Mouse (Mus musculus): Measurements from ENCODE around the gene Sh3kbp1. TPM values are rescaled to one million over a fixed set of nuclear protein-coding genes. Genes with fewer than 3 reads are reported as not detected.

The Sh3kbp1 gene
- polyA plus RNA-seq, 2 experiments, result 4.0 to 9.9 TPM

- H3K9me3 ChIP-seq (ENCODE audit: control insufficient read depth, low read length), result no peaks in the 10 kb centered on the region
- H3K9ac ChIP-seq (replicated peaks), result no peak overlapping the region
- H3K4me2 ChIP-seq (ENCODE audit: low read depth), result peak overlapping the region; percentile 85; the same call in 1 of the 2 replicates
- no peak overlapping the region for H3K27ac ChIP-seq
- TF ChIP-seq CTCF (IDR thresholded peaks at IDR 0.05; ENCODE audit: low read depth), result no peak
- no peak for TF ChIP-seq EP300 (IDR thresholded peaks at IDR 0.05; ENCODE audit: low read depth)
- no peak for ATAC-seq (ENCODE audit: insufficient read depth)
- DNase-seq (ENCODE audit: low read depth in 3 of 3, low spot score in 3 of 3), result no peak
- no peaks in the 10 kb centered on the region for H3K36me3 ChIP-seq (replicated peaks; ENCODE audit: control insufficient read depth, insufficient read depth, low read depth)
- no peaks in the 10 kb centered on the region for H3K27me3 ChIP-seq (ENCODE audit: control insufficient read depth, insufficient read depth, low read length)
- H3K4me3 ChIP-seq (ENCODE audit: insufficient read depth in 1 of 2, low read depth in 2 of 2, low read length in 2 of 2), result no peak overlapping the region
- WGBS (ENCODE audit: insufficient replicate concordance), result 28% methylated on average over 2 of the region's 2 CpGs
- H3K4me1 ChIP-seq (replicated peaks; ENCODE audit: control insufficient read depth in 2 of 2, insufficient read depth in 2 of 2, low read length in 1 of 2), result peaks cover 0 to 4% of the 10 kb centered on the region in 2 experiments; a peak in 2 of 4 replicates
Observed at GRCm38 (mm10) chrX:159629203-159629602, 2.1 kb downstream of the Sh3kbp1 start.

GRCm38 (mm10) chrX:159638500-159639227, 11.6 kb downstream of the Sh3kbp1 start:
- no peaks in the 10 kb centered on the region for H3K36me3 ChIP-seq (replicated peaks; ENCODE audit: control insufficient read depth, insufficient read depth, low read depth)
- H3K9me3 ChIP-seq (ENCODE audit: control insufficient read depth, low read length), result no peaks in the 10 kb centered on the region
- DNase-seq (ENCODE audit: low read depth in 3 of 3, low spot score in 3 of 3) (no peak), ATAC-seq (ENCODE audit: insufficient read depth) (0 out of 2 replicates have a peak, but pooled peaks have one; percentile 41)
- H3K9ac ChIP-seq (replicated peaks), result no peak overlapping the region
- no peak overlapping the region for H3K27ac ChIP-seq
- WGBS (ENCODE audit: insufficient replicate concordance), result 30% methylated on average over 3 of the region's 4 CpGs
- peaks cover 2 to 10% of the 10 kb centered on the region in 2 experiments; a peak in 1 of 4 replicates for H3K4me1 ChIP-seq (replicated peaks; ENCODE audit: control insufficient read depth in 2 of 2, insufficient read depth in 2 of 2, low read length in 1 of 2)
- TF ChIP-seq CTCF (IDR thresholded peaks at IDR 0.05; ENCODE audit: low read depth), result no peak
- TF ChIP-seq EP300 (IDR thresholded peaks at IDR 0.05; ENCODE audit: low read depth), result no peak
- no peak overlapping the region for H3K4me3 ChIP-seq (ENCODE audit: insufficient read depth in 1 of 2, low read depth in 2 of 2, low read length in 2 of 2)
- no peaks in the 10 kb centered on the region for H3K27me3 ChIP-seq (ENCODE audit: control insufficient read depth, insufficient read depth, low read length)
- H3K4me2 ChIP-seq (ENCODE audit: low read depth), result no peak overlapping the region

GRCm38 (mm10) chrX:159639991-159640390, 12.9 kb downstream of the Sh3kbp1 start:
- H3K27me3 ChIP-seq (ENCODE audit: control insufficient read depth, insufficient read depth, low read length), result no peaks in the 10 kb centered on the region
- peak; percentile 28; the same call in 1 of the 2 replicates for ATAC-seq (ENCODE audit: insufficient read depth)
- no peaks in the 10 kb centered on the region for H3K36me3 ChIP-seq (replicated peaks; ENCODE audit: control insufficient read depth, insufficient read depth, low read depth)
- no peak overlapping the region for H3K4me2 ChIP-seq (ENCODE audit: low read depth)
- DNase-seq (ENCODE audit: low read depth in 3 of 3, low spot score in 3 of 3), result no peak
- no peak overlapping the region for H3K27ac ChIP-seq
- no peaks in the 10 kb centered on the region for H3K9me3 ChIP-seq (ENCODE audit: control insufficient read depth, low read length)
- TF ChIP-seq EP300 (IDR thresholded peaks at IDR 0.05; ENCODE audit: low read depth), result no peak
- no peak for TF ChIP-seq CTCF (IDR thresholded peaks at IDR 0.05; ENCODE audit: low read depth)
- peaks cover 2 to 10% of the 10 kb centered on the region in 2 experiments; a peak in 1 of 4 replicates for H3K4me1 ChIP-seq (replicated peaks; ENCODE audit: control insufficient read depth in 2 of 2, insufficient read depth in 2 of 2, low read length in 1 of 2)
- no peak overlapping the region for H3K9ac ChIP-seq (replicated peaks)
- WGBS (ENCODE audit: insufficient replicate concordance), result 27% methylated on average over 4 of the region's 4 CpGs
- H3K4me3 ChIP-seq (ENCODE audit: insufficient read depth in 1 of 2, low read depth in 2 of 2, low read length in 2 of 2), result no peak overlapping the region

GRCm38 (mm10) chrX:159645314-159645713, 18.2 kb downstream of the Sh3kbp1 start:
- H3K9ac ChIP-seq (replicated peaks), result no peak overlapping the region
- peaks cover 0 to 2% of the 10 kb centered on the region in 2 experiments; a peak in 2 of 4 replicates for H3K4me1 ChIP-seq (replicated peaks; ENCODE audit: control insufficient read depth in 2 of 2, insufficient read depth in 2 of 2, low read length in 1 of 2)
- no peaks in the 10 kb centered on the region for H3K9me3 ChIP-seq (ENCODE audit: control insufficient read depth, low read length)
- H3K4me3 ChIP-seq (ENCODE audit: insufficient read depth in 1 of 2, low read depth in 2 of 2, low read length in 2 of 2), result no peak overlapping the region
- 34% methylated on average over 3 of the region's 3 CpGs for WGBS (ENCODE audit: insufficient replicate concordance)
- no peak overlapping the region for H3K4me2 ChIP-seq (ENCODE audit: low read depth)
- no peaks in the 10 kb centered on the region for H3K27me3 ChIP-seq (ENCODE audit: control insufficient read depth, insufficient read depth, low read length)
- no peak for DNase-seq (ENCODE audit: low read depth in 3 of 3, low spot score in 3 of 3)
- no peak for TF ChIP-seq EP300 (IDR thresholded peaks at IDR 0.05; ENCODE audit: low read depth)
- TF ChIP-seq CTCF (IDR thresholded peaks at IDR 0.05; ENCODE audit: low read depth), result no peak
- ATAC-seq (ENCODE audit: insufficient read depth), result no peak
- H3K36me3 ChIP-seq (replicated peaks; ENCODE audit: control insufficient read depth, insufficient read depth, low read depth), result no peaks in the 10 kb centered on the region
- H3K27ac ChIP-seq, result no peak overlapping the region

- no peak for DNase-seq (ENCODE audit: low read depth in 3 of 3, low spot score in 3 of 3)
- Histone ChIP-seq H3K4me1 (replicated peaks; ENCODE audit: control insufficient read depth in 2 of 2, insufficient read depth in 2 of 2, low read length in 1 of 2) (peaks cover 0 to 5% of the 10 kb centered on the region in 2 experiments; a peak in 2 of 4 replicates), H3K4me3 (ENCODE audit: insufficient read depth in 1 of 2, low read depth in 2 of 2, low read length in 2 of 2) (no peak overlapping the region), H3K27me3 (ENCODE audit: control insufficient read depth, insufficient read depth, low read length) (no peaks in the 10 kb centered on the region), H3K9ac (replicated peaks) (no peak overlapping the region), H3K36me3 (replicated peaks; ENCODE audit: control insufficient read depth, insufficient read depth, low read depth) (no peaks in the 10 kb centered on the region), H3K27ac (no peak overlapping the region), H3K9me3 (ENCODE audit: control insufficient read depth, low read length) (no peaks in the 10 kb centered on the region), H3K4me2 (ENCODE audit: low read depth) (no peak overlapping the region)
- ATAC-seq (ENCODE audit: insufficient read depth), result no peak
- TF ChIP-seq CTCF (IDR thresholded peaks at IDR 0.05; ENCODE audit: low read depth) (no peak), EP300 (IDR thresholded peaks at IDR 0.05; ENCODE audit: low read depth) (no peak)
- WGBS (ENCODE audit: insufficient replicate concordance), result 19% methylated on average over 5 of the region's 5 CpGs
Observed at GRCm38 (mm10) chrX:159647564-159647963, 20.5 kb downstream of the Sh3kbp1 start.

Measured in liver, embryonic 14.5 days (tissue).